9 mouse cellular contexts compared by ENCODE assay signal in genomic region chr9:81632736-81633436, GRCm38 (mm10). TPM values are rescaled to one million over a fixed set of nuclear protein-coding genes. Genes with fewer than 3 reads are reported as not detected.
DNase-seq lines count a peak whose midpoint lies in the region; ATAC-seq lines count a peak whose summit lies in the region.
"Had no signal": no experiment of that assay in that cellular context is flagged by ENCODE, and none has a peak within 500 bp of the region (broad histone marks: within the 10 kb centered on the region; RNA-seq: fewer than 3 reads in every experiment).

No protein-coding gene starts in this region.

- peak overlapping the region; percentile 80 for H3K9ac ChIP-seq in embryonic facial prominence, embryonic 13.5 days
- peak overlapping the region; percentile 64 for H3K9ac ChIP-seq in midbrain, embryonic 14.5 days (replicated peaks; ENCODE audit: low read length)

- under 1% methylated on average over 47 of the region's 47 CpGs for WGBS in embryonic facial prominence, embryonic 13.5 days
- WGBS in midbrain, embryonic 14.5 days = under 1% methylated on average over 47 of the region's 47 CpGs

- H3K27me3 ChIP-seq in embryonic facial prominence, embryonic 13.5 days = peaks cover 43% of the 10 kb centered on the region
- peaks cover 34% of the 10 kb centered on the region for H3K27me3 ChIP-seq in midbrain, embryonic 14.5 days (ENCODE audit: control insufficient read depth, insufficient read depth, low read length)

- DNase-seq in cerebellum, postnatal 36 days = peak; percentile 7 to 8
- no peak for DNase-seq in cerebellum, adult 9-10 months
- peak; percentile 38 for DNase-seq in ES-CJ7 (ENCODE audit: low read depth, low spot score)
- DNase-seq in heart, postnatal 10 days = peak; percentile 15 to 18
- DNase-seq in left cerebral cortex, postnatal 4 days = peak; percentile 33
- DNase-seq in midbrain, embryonic 14.5 days = peak; percentile 65
- peak; percentile 17 for DNase-seq in yolk sac, embryonic 10.5 days (ENCODE audit: low spot score)

- H3K4me2 ChIP-seq in embryonic facial prominence, embryonic 13.5 days = peak overlapping the region; percentile 99
- H3K4me2 ChIP-seq in midbrain, embryonic 14.5 days (ENCODE audit: low read length) = peak overlapping the region; percentile 100

- H3K4me3 ChIP-seq in embryonic facial prominence, embryonic 13.5 days = peak overlapping the region; percentile 79
- H3K4me3 ChIP-seq in midbrain, embryonic 14.5 days (replicated peaks; ENCODE audit: low read depth, low read length) = peak overlapping the region; percentile 72

- ATAC-seq in embryonic facial prominence, embryonic 13.5 days (ENCODE audit: insufficient number of reproducible peaks, insufficient read depth, low FRiP score, low TSS enrichment, low read depth) = peak; percentile 39; the same call in 1 of the 2 replicates
- peak; percentile 77 for ATAC-seq in midbrain, embryonic 14.5 days (ENCODE audit: low FRiP score, low TSS enrichment)

- no peaks in the 10 kb centered on the region for H3K36me3 ChIP-seq in embryonic facial prominence, embryonic 13.5 days
- H3K36me3 ChIP-seq in midbrain, embryonic 14.5 days (ENCODE audit: control insufficient read depth, insufficient read depth, low read length) = no peaks in the 10 kb centered on the region
- H3K36me3 ChIP-seq: G1E had no signal

- intact Hi-C loops in heart, postnatal 10 days (cut with DNase I) = no loop called here
- intact Hi-C loops in left cerebral cortex, postnatal 4 days (cut with DNase I) = loop anchor here (5.0 kb wide), 1 partner anchor 1301 kb away; no protein-coding TSS in a partner anchor

- peak overlapping the region; percentile 39 for H3K27ac ChIP-seq in embryonic facial prominence, embryonic 13.5 days
- H3K27ac ChIP-seq in midbrain, embryonic 14.5 days (replicated peaks; ENCODE audit: low read depth, low read length) = peak overlapping the region; percentile 49; the same call in 1 of the 2 replicates

- peaks cover 22% of the 10 kb centered on the region for H3K4me1 ChIP-seq in embryonic facial prominence, embryonic 13.5 days
- H3K4me1 ChIP-seq in midbrain, embryonic 14.5 days (ENCODE audit: control insufficient read depth, insufficient read depth, low read length) = peaks cover 12% of the 10 kb centered on the region; the same call in 1 of the 2 replicates

- H3K9me3 ChIP-seq in embryonic facial prominence, embryonic 13.5 days = no peaks in the 10 kb centered on the region
- no peaks in the 10 kb centered on the region for H3K9me3 ChIP-seq in midbrain, embryonic 14.5 days (ENCODE audit: control insufficient read depth, low read length)

RNA-seq across cellular contexts. Expression of gene Htr1b, which starts 0.7 kb away (rescaled TPM):
- polyA plus RNA-seq in embryonic facial prominence, embryonic 13.5 days (2015; fragmentation: Nextera tagmentation; extraction: Ambion mirVana) = 2.1 and 3.0 TPM in 2 replicates
- total RNA-seq in heart, postnatal 10 days (2021) = under 1 TPM; 0.10 TPM
- total RNA-seq in left cerebral cortex, postnatal 4 days (2021) = 10 to 100 TPM; 10.0 to 10.4 TPM
- polyA plus RNA-seq in midbrain, embryonic 14.5 days (2014; fragmentation: Nextera tagmentation; extraction: Ambion mirVana) = 1.8 and 2.3 TPM in 2 replicates
- polyA plus RNA-seq: G1E had no signal

Comparison
In these comparisons a context has a peak if more than half of its experiments do, and no peak if none do; other contexts are left out.
1. RNA of gene Htr1b, which starts 0.7 kb away (total RNA-seq): 10.0 to 10.4 TPM in left cerebral cortex, postnatal 4 days; 0.10 TPM in heart, postnatal 10 days; every median in the first group is over 10 times any median in the second.